Mouse (Mus musculus) gastrocnemius, postnatal 4 days (tissue): ENCODE measurements around the gene Gm20479. TPM values are rescaled to one million over a fixed set of nuclear protein-coding genes. Genes with fewer than 3 reads are reported as not detected.

Source experiments
- DNase-seq, 2 experiments: peaks; one replicate each; pipeline ENCODE4 v3.0.0; 2021 to 2022; ENCODE audit warnings: low spot score in 2 of 2, mixed read lengths in 2 of 2
- total RNA-seq, 2 experiments: library from RNA; stranded (reverse); gene quantifications; 2 replicates each; pipeline ENCODE4 v1.2.3; 2021

The Gm20479 gene
- total RNA-seq, 2 experiments from 2014 or later, result not detected

- DNase-seq, result no peak
Observed at GRCm38 (mm10) chr7:27314393-27314792, 42.8 kb downstream of the Gm20479 start.

- DNase-seq, result no peak
Observed at GRCm38 (mm10) chr7:27311651-27312284, 45.5 kb downstream of the Gm20479 start.

GRCm38 (mm10) chr7:27310996-27311535 is 46.2 kb downstream of the Gm20479 start:
- no peak for DNase-seq

- peak in 1 of 2 experiments; percentile 54 for DNase-seq
Observed at GRCm38 (mm10) chr7:27310306-27310705, 46.9 kb downstream of the Gm20479 start.

GRCm38 (mm10) chr7:27309832-27310231 is 47.4 kb downstream of the Gm20479 start:
- no peak for DNase-seq

GRCm38 (mm10) chr7:27308821-27309549 is 48.2 kb downstream of the Gm20479 start:
- no peak for DNase-seq

GRCm38 (mm10) chr7:27307551-27307950 is 49.7 kb downstream of the Gm20479 start:
- DNase-seq, result no peak

GRCm38 (mm10) chr7:27306161-27307160 is 50.8 kb downstream of the Gm20479 start:
- DNase-seq, result peak in 1 of 2 experiments; percentile 50

GRCm38 (mm10) chr7:27305091-27305730 is 52.0 kb downstream of the Gm20479 start:
- DNase-seq, result no peak

Other genes starting within 250 kb of the Gm20479 start
- gene Cyp2f2, start 237.5 kb downstream of the Gm20479 start, total RNA-seq, result under 1 TPM; 0.41 to 0.59 TPM
- not detected for gene Cyp2t4, start 203.7 kb downstream of the Gm20479 start, total RNA-seq
- gene Egln2, start 190.6 kb downstream of the Gm20479 start, total RNA-seq, result 10 to 100 TPM; 81.4 to 85.3 TPM
- gene Rab4b, start 178.5 kb downstream of the Gm20479 start, total RNA-seq, result 10 to 100 TPM; 29.4 to 33.6 TPM
- not detected for gene Gm21983, start 176.3 kb downstream of the Gm20479 start, total RNA-seq
- not detected for gene Mia, start 176.3 kb downstream of the Gm20479 start, total RNA-seq
- 10 to 100 TPM; 12.3 to 12.6 TPM for gene BC024978, start 161.6 kb downstream of the Gm20479 start, total RNA-seq
- 10 to 100 TPM; 57.3 to 63.7 TPM for gene Snrpa, start 161.1 kb downstream of the Gm20479 start, total RNA-seq
- 1 to 10 TPM; 7.2 to 8.5 TPM for gene Itpkc, start 128.8 kb downstream of the Gm20479 start, total RNA-seq
- 10 to 100 TPM in 1 of 2 experiments, 1 to 10 TPM in 1; 8.6 to 10.3 TPM for gene Coq8b, start 124.4 kb downstream of the Gm20479 start, total RNA-seq
- 10 to 100 TPM; 26.3 to 32.3 TPM for gene Numbl, start 99.0 kb downstream of the Gm20479 start, total RNA-seq
- 100 to 1,000 TPM; 152 to 169 TPM for gene Ltbp4, start 19.7 kb downstream of the Gm20479 start, total RNA-seq
- gene Shkbp1, start 1.4 kb downstream of the Gm20479 start, total RNA-seq, result 10 to 100 TPM; 11.0 to 11.5 TPM
- under 1 TPM; 0.21 to 0.34 TPM for gene Sptbn4, start 90.3 kb upstream of the Gm20479 start, total RNA-seq
- 10 to 100 TPM; 29.0 to 36.5 TPM for gene Blvrb, start 90.6 kb upstream of the Gm20479 start, total RNA-seq
- 10 to 100 TPM; 13.0 to 13.6 TPM for gene Sertad3, start 116.3 kb upstream of the Gm20479 start, total RNA-seq
- gene Sertad1, start 129.5 kb upstream of the Gm20479 start, total RNA-seq, result 10 to 100 TPM; 15.6 to 16.2 TPM
- 10 to 100 TPM; 36.6 to 38.2 TPM for gene Prx, start 141.9 kb upstream of the Gm20479 start, total RNA-seq
- 1 to 10 TPM in 1 of 2 experiments, under 1 TPM in 1; 0.73 to 1.1 TPM for gene Hipk4, start 165.8 kb upstream of the Gm20479 start, total RNA-seq
- 10 to 100 TPM; 45.0 to 47.7 TPM for gene Pld3, start 195.8 kb upstream of the Gm20479 start, total RNA-seq
- 100 to 1,000 TPM; 100 to 115 TPM for gene 2310022A10Rik, start 195.8 kb upstream of the Gm20479 start, total RNA-seq
- 100 to 1,000 TPM; 183 to 188 TPM for gene Akt2, start 234.1 kb upstream of the Gm20479 start, total RNA-seq